Mouse (Mus musculus) liver, postnatal 0 days (tissue): ENCODE data around the gene Il4ra.

Experiments
- CTCF ChIP-seq: sonication (generic); IDR thresholded peaks from 2 replicates; pipeline ENCODE4 v1.5.1; 2016; ENCODE audit warnings: antibody characterized with exemption, low read depth
- EP300 ChIP-seq: IDR thresholded peaks from 2 replicates; pipeline ENCODE4 v1.6.1; 2016; ENCODE audit warnings: antibody characterized with exemption, low read depth, mild to moderate bottlenecking

GRCm38 (mm10) chr7:125516723-125517122, 35.2 kb upstream of the Il4ra start:
- TF ChIP-seq CTCF (no peak), EP300 (peak; percentile 89)
